Mouse (Mus musculus): ENCODE measurements around the gene Epha2. TPM values are rescaled to one million over a fixed set of nuclear protein-coding genes. Genes with fewer than 3 reads are reported as not detected.

Epha2 gene
- 0.75 and 0.79 TPM in 2 replicates for polyA plus RNA-seq (2015; fragmentation: Nextera tagmentation; extraction: Ambion mirVana)

DNA sequence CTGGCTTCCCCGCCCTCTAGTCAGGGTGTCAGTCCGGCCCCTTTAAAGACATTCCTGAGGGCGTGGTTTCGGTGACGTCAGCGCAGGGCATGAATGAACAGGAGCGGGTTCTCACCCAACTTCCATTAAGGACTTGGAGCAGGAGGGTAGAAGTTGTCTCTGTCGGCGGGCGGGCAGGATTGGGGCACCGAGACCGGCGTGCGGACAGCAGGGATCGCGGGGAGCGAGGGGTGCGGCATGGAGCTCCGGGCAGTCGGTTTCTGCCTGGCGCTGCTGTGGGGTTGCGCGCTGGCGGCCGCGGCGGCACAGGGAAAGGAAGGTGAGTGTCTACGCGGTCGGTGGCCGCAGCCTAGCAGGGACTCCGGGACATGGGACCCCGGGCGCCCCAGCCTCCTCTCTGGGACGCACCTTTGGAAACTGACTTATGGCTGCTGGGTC is at the start of gene Epha2:
Epha2 (plus strand) TSS at position 125 of the 438 bp plus-strand sequence.
- Histone ChIP-seq H3K9ac (peak within 1 kb of the TSS; percentile 40), H3K9me3 (replicated peaks) (no peaks in the 10 kb centered on the region), H3K36me3 (replicated peaks) (no peaks in the 10 kb centered on the region), H3K4me3 (replicated peaks) (peak within 1 kb of the TSS; percentile 58), H3K27ac (replicated peaks) (no peak within 1 kb of the TSS), H3K27me3 (peaks cover 80% of the 10 kb centered on the region), H3K4me2 (peak within 1 kb of the TSS; percentile 64), H3K4me1 (replicated peaks) (peaks cover 18% of the 10 kb centered on the region; the same call in 1 of the 2 replicates)
- peak; percentile 34; the same call in 1 of the 2 replicates for ATAC-seq (ENCODE audit: insufficient read depth)
- WGBS (ENCODE audit: insufficient replicate concordance) = under 1% methylated on average over 35 of the region's 35 CpGs

- H3K4me1 ChIP-seq (replicated peaks) = peaks cover 10% of the 10 kb centered on the region
- WGBS (ENCODE audit: insufficient replicate concordance) = 43% methylated on average over 2 of the region's 2 CpGs
- H3K9ac ChIP-seq = no peak overlapping the region
- H3K36me3 ChIP-seq (replicated peaks) = no peaks in the 10 kb centered on the region
- no peaks in the 10 kb centered on the region for H3K9me3 ChIP-seq (replicated peaks)
- H3K27ac ChIP-seq (replicated peaks) = no peak overlapping the region
- H3K4me2 ChIP-seq = no peak overlapping the region
- peaks cover 41% of the 10 kb centered on the region for H3K27me3 ChIP-seq
- H3K4me3 ChIP-seq (replicated peaks) = no peak overlapping the region
- no peak for ATAC-seq (ENCODE audit: insufficient read depth)
These were observed 48.4 kb upstream of the Epha2 start for GRCm38 (mm10) chr4:141252641-141253040.

- Histone ChIP-seq H3K9me3 (replicated peaks) (no peaks in the 10 kb centered on the region), H3K9ac (no peak overlapping the region), H3K36me3 (replicated peaks) (no peaks in the 10 kb centered on the region), H3K27me3 (peaks cover 25% of the 10 kb centered on the region), H3K4me3 (replicated peaks) (no peak overlapping the region), H3K4me1 (replicated peaks) (no peaks in the 10 kb centered on the region), H3K4me2 (no peak overlapping the region), H3K27ac (replicated peaks) (no peak overlapping the region)
- no peak for ATAC-seq (ENCODE audit: insufficient read depth)
- WGBS (ENCODE audit: insufficient replicate concordance) = 72% methylated on average over 16 of the region's 16 CpGs
These were observed 46.8 kb upstream of the Epha2 start for GRCm38 (mm10) chr4:141254234-141254633.

- no peaks in the 10 kb centered on the region for H3K4me1 ChIP-seq (replicated peaks)
- no peak overlapping the region for H3K4me2 ChIP-seq
- no peaks in the 10 kb centered on the region for H3K9me3 ChIP-seq (replicated peaks)
- no peak overlapping the region for H3K27ac ChIP-seq (replicated peaks)
- WGBS (ENCODE audit: insufficient replicate concordance) = 57% methylated on average over 5 of the region's 5 CpGs
- H3K9ac ChIP-seq = no peak overlapping the region
- no peaks in the 10 kb centered on the region for H3K36me3 ChIP-seq (replicated peaks)
- peaks cover 5% of the 10 kb centered on the region; the same call in 1 of the 2 replicates for H3K27me3 ChIP-seq
- H3K4me3 ChIP-seq (replicated peaks) = no peak overlapping the region
- no peak for ATAC-seq (ENCODE audit: insufficient read depth)
These were observed 43.6 kb upstream of the Epha2 start for GRCm38 (mm10) chr4:141257440-141257839.

- Histone ChIP-seq H3K9ac (no peak overlapping the region), H3K27me3 (no peaks in the 10 kb centered on the region), H3K27ac (replicated peaks) (no peak overlapping the region), H3K9me3 (replicated peaks) (no peaks in the 10 kb centered on the region), H3K4me3 (replicated peaks) (no peak overlapping the region), H3K4me2 (no peak overlapping the region), H3K36me3 (replicated peaks) (no peaks in the 10 kb centered on the region), H3K4me1 (replicated peaks) (no peaks in the 10 kb centered on the region)
- WGBS (ENCODE audit: insufficient replicate concordance) = 73% methylated on average over 12 of the region's 12 CpGs
- ATAC-seq (ENCODE audit: insufficient read depth) = no peak
These were observed 41.6 kb upstream of the Epha2 start for GRCm38 (mm10) chr4:141259413-141259812.

DNA sequence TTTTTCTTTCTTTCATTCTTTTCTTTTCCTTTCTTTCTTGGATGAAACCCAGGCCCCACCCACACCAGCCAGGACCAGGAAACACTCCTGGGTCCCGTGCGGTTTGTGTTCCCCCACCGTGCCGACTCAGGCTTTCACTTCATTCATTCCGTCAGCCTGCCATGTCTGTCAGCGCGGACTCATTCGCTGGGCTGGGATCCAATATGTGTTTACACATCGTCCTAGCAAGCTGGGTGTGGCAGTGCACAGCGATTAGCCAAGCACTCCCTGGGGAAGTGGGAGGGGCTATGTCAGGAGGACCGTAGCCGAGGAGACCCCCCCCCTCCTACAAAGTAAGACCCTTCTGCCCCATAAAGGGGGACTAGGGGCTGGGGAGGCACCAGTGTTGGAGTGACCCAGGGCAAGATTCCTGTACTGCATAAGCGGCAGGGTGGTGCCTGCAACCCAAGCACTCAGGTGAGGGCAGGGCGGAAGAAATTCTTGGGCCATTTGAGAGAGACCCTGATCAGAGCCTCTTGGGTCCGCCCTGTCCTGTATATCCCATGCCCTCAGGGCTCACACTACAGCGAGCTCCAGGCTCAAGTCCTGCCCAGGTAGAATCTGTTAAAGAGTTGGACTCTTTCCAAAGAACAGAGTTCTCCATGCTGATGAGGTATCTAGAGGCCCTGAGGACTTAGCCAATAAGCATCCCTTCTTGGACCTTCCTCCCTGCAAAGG is 40.9 kb upstream of the Epha2 start:
- H3K36me3 ChIP-seq (replicated peaks) = no peaks in the 10 kb centered on the region
- H3K27me3 ChIP-seq = no peaks in the 10 kb centered on the region
- 0 out of 2 replicates have a peak overlapping the region, but pooled peaks have one; percentile 6 for H3K4me2 ChIP-seq
- H3K9me3 ChIP-seq (replicated peaks) = no peaks in the 10 kb centered on the region
- no peak for ATAC-seq (ENCODE audit: insufficient read depth)
- H3K4me1 ChIP-seq (replicated peaks) = no peaks in the 10 kb centered on the region
- no peak overlapping the region for H3K9ac ChIP-seq
- no peak overlapping the region for H3K4me3 ChIP-seq (replicated peaks)
- WGBS (ENCODE audit: insufficient replicate concordance) = 60% methylated on average over 16 of the region's 16 CpGs
- H3K27ac ChIP-seq (replicated peaks) = no peak overlapping the region

GRCm38 (mm10) chr4:141262906-141263637 is 38.0 kb upstream of the Epha2 start:
- Histone ChIP-seq H3K4me2 (no peak overlapping the region), H3K27ac (replicated peaks) (no peak overlapping the region), H3K4me3 (replicated peaks) (no peak overlapping the region), H3K4me1 (replicated peaks) (no peaks in the 10 kb centered on the region), H3K9me3 (replicated peaks) (no peaks in the 10 kb centered on the region), H3K27me3 (no peaks in the 10 kb centered on the region), H3K9ac (no peak overlapping the region), H3K36me3 (replicated peaks) (no peaks in the 10 kb centered on the region)
- WGBS (ENCODE audit: insufficient replicate concordance) = 57% methylated on average over 10 of the region's 10 CpGs
- ATAC-seq (ENCODE audit: insufficient read depth) = no peak

- Histone ChIP-seq H3K4me3 (replicated peaks) (no peak overlapping the region), H3K9ac (no peak overlapping the region), H3K36me3 (replicated peaks) (no peaks in the 10 kb centered on the region), H3K9me3 (replicated peaks) (no peaks in the 10 kb centered on the region), H3K27ac (replicated peaks) (no peak overlapping the region), H3K27me3 (no peaks in the 10 kb centered on the region), H3K4me2 (no peak overlapping the region), H3K4me1 (replicated peaks) (no peaks in the 10 kb centered on the region)
- 67% methylated on average over 3 of the region's 3 CpGs for WGBS (ENCODE audit: insufficient replicate concordance)
- ATAC-seq (ENCODE audit: insufficient read depth) = no peak
These were observed 34.9 kb upstream of the Epha2 start for GRCm38 (mm10) chr4:141265979-141266637.

DNA sequence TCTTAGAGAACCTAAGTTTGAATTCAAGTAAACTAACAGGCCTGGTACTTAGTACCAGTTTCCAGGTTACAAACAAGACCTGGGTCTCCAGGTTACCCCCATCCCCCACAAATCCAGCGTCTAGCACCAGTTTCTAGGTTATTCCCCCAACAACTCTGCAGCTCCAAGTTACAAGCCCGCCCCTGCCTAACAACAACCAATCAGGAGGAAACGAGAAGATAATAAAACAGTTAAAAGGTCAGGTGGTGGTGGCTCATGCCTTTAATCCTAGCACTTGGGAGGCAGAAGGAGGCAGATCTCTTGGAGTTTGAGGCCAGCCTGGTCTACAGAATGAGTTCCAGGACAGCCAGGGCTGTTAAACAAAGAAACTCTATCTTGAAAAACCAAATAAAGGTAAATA is 33.8 kb upstream of the Epha2 start:
- WGBS (ENCODE audit: insufficient replicate concordance) = 56% methylated on average over 3 of the region's 3 CpGs
- Histone ChIP-seq H3K4me1 (replicated peaks) (peaks cover 4% of the 10 kb centered on the region; the same call in 1 of the 2 replicates), H3K27ac (replicated peaks) (no peak overlapping the region), H3K36me3 (replicated peaks) (no peaks in the 10 kb centered on the region), H3K4me2 (no peak overlapping the region), H3K9ac (no peak overlapping the region), H3K27me3 (no peaks in the 10 kb centered on the region), H3K4me3 (replicated peaks) (no peak overlapping the region), H3K9me3 (replicated peaks) (no peaks in the 10 kb centered on the region)
- ATAC-seq (ENCODE audit: insufficient read depth) = no peak

DNA sequence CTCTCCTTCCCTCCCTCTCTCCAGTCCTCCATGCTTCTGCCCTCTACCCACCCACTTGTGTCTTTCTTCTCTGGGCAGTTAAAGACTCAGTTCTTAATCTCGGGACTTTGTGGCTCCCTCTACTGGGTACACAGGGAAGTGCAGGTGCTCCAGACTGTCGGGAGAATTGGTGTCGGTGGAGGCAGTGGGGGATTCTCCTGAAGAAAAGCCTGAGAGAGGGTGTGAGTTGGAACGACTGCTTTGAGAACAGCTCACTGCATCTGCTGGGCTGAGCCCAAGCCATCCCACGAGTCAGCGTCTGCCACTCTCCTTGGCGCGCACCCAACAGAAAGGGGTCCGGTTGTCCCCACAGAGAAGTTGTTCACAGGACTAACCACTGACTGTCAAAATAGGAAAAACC is 33.2 kb upstream of the Epha2 start:
- WGBS (ENCODE audit: insufficient replicate concordance) = 33% methylated on average over 9 of the region's 9 CpGs
- no peak for ATAC-seq (ENCODE audit: insufficient read depth)

GRCm38 (mm10) chr4:141268350-141268749 is 32.7 kb upstream of the Epha2 start:
- Histone ChIP-seq H3K27me3 (peaks cover 7% of the 10 kb centered on the region; the same call in 1 of the 2 replicates), H3K4me2 (no peak overlapping the region), H3K9ac (no peak overlapping the region), H3K4me3 (replicated peaks) (no peak overlapping the region), H3K9me3 (replicated peaks) (no peaks in the 10 kb centered on the region), H3K36me3 (replicated peaks) (no peaks in the 10 kb centered on the region), H3K4me1 (replicated peaks) (peaks cover 5% of the 10 kb centered on the region; the same call in 1 of the 2 replicates), H3K27ac (replicated peaks) (no peak overlapping the region)
- WGBS (ENCODE audit: insufficient replicate concordance) = 40% methylated on average over 4 of the region's 4 CpGs
- ATAC-seq (ENCODE audit: insufficient read depth) = no peak

More for the DNA sequence above, 33.2 kb upstream of the Epha2 start:
- no peaks in the 10 kb centered on the region for H3K9me3 ChIP-seq (replicated peaks)
- no peaks in the 10 kb centered on the region for H3K36me3 ChIP-seq (replicated peaks)
- H3K4me1 ChIP-seq (replicated peaks) = peaks cover 5% of the 10 kb centered on the region; the same call in 1 of the 2 replicates
- H3K27ac ChIP-seq (replicated peaks) = no peak overlapping the region
- H3K4me3 ChIP-seq (replicated peaks) = no peak overlapping the region
- no peak overlapping the region for H3K9ac ChIP-seq
- no peak overlapping the region for H3K4me2 ChIP-seq
- peaks cover 4% of the 10 kb centered on the region; the same call in 1 of the 2 replicates for H3K27me3 ChIP-seq
